Mouse (Mus musculus): ENCODE measurements around the gene Slc7a8. TPM values are rescaled to one million over a fixed set of nuclear protein-coding genes. Genes with fewer than 3 reads are reported as not detected.
A peak's percentile ranks its signal among the peaks of the same experiment; 100 is the strongest.

Gene Slc7a8
- 2.6 and 4.5 TPM in 2 replicates for polyA plus RNA-seq (2011; ENCODE audit: insufficient read depth, insufficient read length, low replicate concordance, missing spikeins)

DNA sequence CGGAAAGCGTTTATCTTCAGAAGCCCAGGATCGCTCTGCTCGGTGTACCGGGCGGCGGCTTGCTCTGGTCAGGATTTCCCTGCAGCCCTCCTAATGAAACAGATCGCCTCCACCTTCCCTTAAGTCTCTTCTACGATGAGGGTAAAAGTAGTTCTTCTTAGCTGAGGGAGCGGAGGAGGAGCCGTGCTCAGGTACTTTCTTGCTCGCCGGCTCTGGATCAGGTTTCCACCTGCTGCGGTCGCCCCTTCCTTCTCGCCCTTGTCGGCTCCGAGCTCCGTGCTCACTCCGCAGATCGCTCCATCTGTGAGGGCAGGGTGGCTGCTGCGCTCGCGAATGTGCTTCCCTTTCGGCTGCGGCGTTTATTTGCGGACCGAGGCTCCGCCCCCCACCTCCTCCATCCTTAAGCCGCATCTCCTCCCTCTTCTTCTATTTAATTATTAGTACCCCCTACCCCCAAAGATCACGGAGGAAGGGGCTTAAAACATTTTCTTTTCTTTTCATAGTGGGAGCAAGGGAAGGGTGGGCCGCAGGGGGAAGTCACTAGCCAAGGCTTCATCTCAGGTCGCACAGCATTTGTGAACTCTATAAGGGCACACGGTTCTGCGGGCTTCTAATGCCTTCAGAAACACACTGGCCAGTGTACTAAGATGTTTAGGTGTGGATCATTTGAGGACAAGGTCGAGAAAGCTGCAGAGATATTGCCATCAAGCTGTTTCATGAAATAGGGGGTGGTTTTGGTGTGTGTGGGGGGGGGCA, at the start of gene Slc7a8:
Slc7a8 (minus strand) TSS at position 337 of the 756 bp plus-strand sequence.
- TF ChIP-seq CTCF (IDR thresholded peaks at IDR 0.05; ENCODE audit: control insufficient read depth, insufficient read depth, low read length) (no peak), POLR2A (IDR thresholded peaks at IDR 0.05; ENCODE audit: borderline replicate concordance, control insufficient read depth, low read depth, low read length) (peak; percentile 69; the same call in 1 of the 2 replicates)
- WGBS, result 1% methylated on average over 37 of the region's 37 CpGs
- no peaks in the 10 kb centered on the region; the same call in 1 of the 2 replicates for H3K4me1 ChIP-seq (ENCODE audit: control insufficient read depth, insufficient read depth, low read length)
- H3K27ac ChIP-seq (ENCODE audit: control insufficient read depth, insufficient read depth, low read depth, low read length, poor library complexity), result peak within 1 kb of the TSS; percentile 24; the same call in 1 of the 2 replicates
- peak within 1 kb of the TSS; percentile 55 for H3K4me3 ChIP-seq (replicated peaks; ENCODE audit: control insufficient read depth, low read depth, low read length)

GRCm38 (mm10) chr14:54823716-54824115, 42.0 kb upstream of the Slc7a8 start:
- no peak for TF ChIP-seq POLR2A (IDR thresholded peaks at IDR 0.05; ENCODE audit: borderline replicate concordance, control insufficient read depth, low read depth, low read length)
- TF ChIP-seq CTCF (IDR thresholded peaks at IDR 0.05; ENCODE audit: control insufficient read depth, insufficient read depth, low read length), result no peak
- Histone ChIP-seq H3K27ac (ENCODE audit: control insufficient read depth, insufficient read depth, low read depth, low read length, poor library complexity) (no peak overlapping the region), H3K4me3 (replicated peaks; ENCODE audit: control insufficient read depth, low read depth, low read length) (no peak overlapping the region), H3K4me1 (ENCODE audit: control insufficient read depth, insufficient read depth, low read length) (no peaks in the 10 kb centered on the region)
- 86% methylated on average over 1 of the region's 1 CpGs for WGBS

GRCm38 (mm10) chr14:54822301-54822700, 40.6 kb upstream of the Slc7a8 start:
- no peak overlapping the region for H3K4me3 ChIP-seq (replicated peaks; ENCODE audit: control insufficient read depth, low read depth, low read length)
- 85% methylated on average over 2 of the region's 2 CpGs for WGBS
- H3K4me1 ChIP-seq (ENCODE audit: control insufficient read depth, insufficient read depth, low read length), result no peaks in the 10 kb centered on the region
- TF ChIP-seq POLR2A (IDR thresholded peaks at IDR 0.05; ENCODE audit: borderline replicate concordance, control insufficient read depth, low read depth, low read length) (no peak), CTCF (IDR thresholded peaks at IDR 0.05; ENCODE audit: control insufficient read depth, insufficient read depth, low read length) (no peak)
- no peak overlapping the region for H3K27ac ChIP-seq (ENCODE audit: control insufficient read depth, insufficient read depth, low read depth, low read length, poor library complexity)

GRCm38 (mm10) chr14:54817791-54818190, 36.0 kb upstream of the Slc7a8 start:
- WGBS, result 34% methylated on average over 2 of the region's 2 CpGs
- H3K4me1 ChIP-seq (ENCODE audit: control insufficient read depth, insufficient read depth, low read length), result no peaks in the 10 kb centered on the region
- no peak overlapping the region for H3K27ac ChIP-seq (ENCODE audit: control insufficient read depth, insufficient read depth, low read depth, low read length, poor library complexity)
- H3K4me3 ChIP-seq (replicated peaks; ENCODE audit: control insufficient read depth, low read depth, low read length), result no peak overlapping the region
- TF ChIP-seq POLR2A (IDR thresholded peaks at IDR 0.05; ENCODE audit: borderline replicate concordance, control insufficient read depth, low read depth, low read length), result no peak
- TF ChIP-seq CTCF (IDR thresholded peaks at IDR 0.05; ENCODE audit: control insufficient read depth, insufficient read depth, low read length), result no peak

GRCm38 (mm10) chr14:54815737-54816136, 34.0 kb upstream of the Slc7a8 start:
- WGBS, result 52% methylated on average over 3 of the region's 3 CpGs
- Histone ChIP-seq H3K4me3 (replicated peaks; ENCODE audit: control insufficient read depth, low read depth, low read length) (no peak overlapping the region), H3K4me1 (ENCODE audit: control insufficient read depth, insufficient read depth, low read length) (no peaks in the 10 kb centered on the region), H3K27ac (ENCODE audit: control insufficient read depth, insufficient read depth, low read depth, low read length, poor library complexity) (no peak overlapping the region)
- TF ChIP-seq CTCF (IDR thresholded peaks at IDR 0.05; ENCODE audit: control insufficient read depth, insufficient read depth, low read length) (no peak), POLR2A (IDR thresholded peaks at IDR 0.05; ENCODE audit: borderline replicate concordance, control insufficient read depth, low read depth, low read length) (no peak)

DNA sequence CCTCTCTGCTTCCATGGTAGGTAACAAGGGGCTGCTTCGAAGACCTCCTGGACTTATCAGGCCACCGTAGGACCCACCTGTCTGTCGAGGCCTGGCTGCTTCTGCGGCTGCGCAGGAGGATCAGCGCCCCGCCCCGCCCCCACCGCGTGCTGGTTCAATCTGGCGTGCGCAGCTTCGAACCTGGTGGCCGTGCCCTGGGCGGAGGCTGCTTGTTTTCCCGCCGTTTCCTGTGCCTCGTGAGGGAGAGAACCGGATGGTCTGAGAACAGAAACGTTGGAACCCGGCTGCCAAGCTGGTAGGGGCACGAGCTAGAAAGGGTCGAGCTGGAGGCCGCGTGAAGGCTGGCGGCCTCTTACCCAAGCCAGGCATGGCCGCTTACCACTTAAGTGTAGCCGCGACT, 32.2 kb upstream of the Slc7a8 start, which contains the start of gene Rnf212b:
Rnf212b (plus strand) TSS at position 151 of the 400 bp plus-strand sequence.
- Histone ChIP-seq H3K4me1 (ENCODE audit: control insufficient read depth, insufficient read depth, low read length) (no peaks in the 10 kb centered on the region), H3K27ac (ENCODE audit: control insufficient read depth, insufficient read depth, low read depth, low read length, poor library complexity) (no peak within 1 kb of the TSS), H3K4me3 (replicated peaks; ENCODE audit: control insufficient read depth, low read depth, low read length) (no peak within 1 kb of the TSS)
- 85% methylated on average over 29 of the region's 29 CpGs for WGBS
- TF ChIP-seq POLR2A (IDR thresholded peaks at IDR 0.05; ENCODE audit: borderline replicate concordance, control insufficient read depth, low read depth, low read length) (no peak), CTCF (IDR thresholded peaks at IDR 0.05; ENCODE audit: control insufficient read depth, insufficient read depth, low read length) (no peak)

- 68% methylated on average over 3 of the region's 3 CpGs for WGBS
- TF ChIP-seq POLR2A (IDR thresholded peaks at IDR 0.05; ENCODE audit: borderline replicate concordance, control insufficient read depth, low read depth, low read length) (no peak), CTCF (IDR thresholded peaks at IDR 0.05; ENCODE audit: control insufficient read depth, insufficient read depth, low read length) (no peak)
Measured at GRCm38 (mm10) chr14:54809668-54810033, 27.9 kb upstream of the Slc7a8 start.

GRCm38 (mm10) chr14:54808718-54809667, 27.2 kb upstream of the Slc7a8 start:
- TF ChIP-seq CTCF (IDR thresholded peaks at IDR 0.05; ENCODE audit: control insufficient read depth, insufficient read depth, low read length) (no peak), POLR2A (IDR thresholded peaks at IDR 0.05; ENCODE audit: borderline replicate concordance, control insufficient read depth, low read depth, low read length) (no peak)
- Histone ChIP-seq H3K27ac (ENCODE audit: control insufficient read depth, insufficient read depth, low read depth, low read length, poor library complexity) (no peak overlapping the region; the same call in 1 of the 2 replicates), H3K4me1 (ENCODE audit: control insufficient read depth, insufficient read depth, low read length) (no peaks in the 10 kb centered on the region), H3K4me3 (replicated peaks; ENCODE audit: control insufficient read depth, low read depth, low read length) (no peak overlapping the region)
- 26% methylated on average over 4 of the region's 4 CpGs for WGBS

More at GRCm38 (mm10) chr14:54809668-54810033, 27.9 kb upstream of the Slc7a8 start:
- H3K27ac ChIP-seq (ENCODE audit: control insufficient read depth, insufficient read depth, low read depth, low read length, poor library complexity), result no peak overlapping the region
- H3K4me3 ChIP-seq (replicated peaks; ENCODE audit: control insufficient read depth, low read depth, low read length), result no peak overlapping the region
- no peaks in the 10 kb centered on the region for H3K4me1 ChIP-seq (ENCODE audit: control insufficient read depth, insufficient read depth, low read length)

Data from bone marrow, adult 2 months (tissue).